Mouse (Mus musculus) erythroblast, embryonic 14.5 days (primary cell): ENCODE measurements around the gene Ajuba.

Experiments
- GATA1 ChIP-seq: IDR thresholded peaks from 2 replicates; pipeline ENCODE4 v1.6.1; 2012; ENCODE audit warnings: low read length, inconsistent platforms, mixed read lengths
- TAL1 ChIP-seq: IDR thresholded peaks from 3 replicates; pipeline ENCODE4 v1.6.1; 2012; ENCODE audit warnings: low read length, inconsistent platforms, mixed read lengths

GRCm38 (mm10) chr14:54582536-54582935, 5.2 kb upstream of the Ajuba start:
- TF ChIP-seq GATA1 (no peak), TAL1 (no peak)
